Mouse (Mus musculus): ENCODE data around the gene Foxo6. TPM values are rescaled to one million over a fixed set of nuclear protein-coding genes. Genes with fewer than 3 reads are reported as not detected.
A peak's percentile ranks its signal among the peaks of the same experiment; 100 is the strongest.

Foxo6 gene
- polyA plus RNA-seq, 1 experiment from 2014 or later: 0.20 TPM

DNA sequence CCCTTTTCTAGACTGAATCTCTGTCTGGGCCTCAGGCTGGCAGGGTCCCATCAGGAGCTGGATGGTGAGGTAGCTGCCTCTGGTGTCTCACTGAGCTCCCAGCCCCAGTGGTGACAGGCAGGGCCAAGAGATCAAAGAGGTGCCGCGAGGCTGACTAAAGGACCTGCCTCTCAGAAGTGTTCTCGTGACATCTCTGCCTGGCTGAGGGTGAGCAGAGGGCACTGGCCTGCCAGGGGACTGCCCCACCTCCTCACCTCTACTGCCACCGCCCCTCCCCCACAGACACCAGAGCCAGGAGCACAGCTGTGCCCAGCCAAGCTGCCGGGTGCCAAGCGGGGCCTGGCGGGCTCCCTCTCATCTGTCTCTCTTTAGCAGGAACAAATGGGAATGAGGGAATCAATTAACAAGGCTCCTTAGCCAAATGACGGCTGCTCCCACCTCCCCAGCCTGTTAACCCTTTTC lies 38.3 kb downstream of the Foxo6 start:
- H3K9ac ChIP-seq (ENCODE audit: low read depth, low read length): 0 out of 2 replicates have a peak overlapping the region, but pooled peaks have one; percentile 23
- no peaks in the 10 kb centered on the region for H3K27me3 ChIP-seq (ENCODE audit: control insufficient read depth, insufficient read depth, low read length)
- WGBS: 4% methylated on average over 8 of the region's 8 CpGs
- ATAC-seq (ENCODE audit: low FRiP score) (peak; percentile 35; the same call in 1 of the 2 replicates), DNase-seq (ENCODE audit: low spot score) (peak; percentile 58)
- H3K4me1 ChIP-seq (replicated peaks; ENCODE audit: control insufficient read depth, insufficient read depth, low read length): peaks cover 20% of the 10 kb centered on the region
- H3K4me2 ChIP-seq (replicated peaks; ENCODE audit: low read depth, low read length): no peak overlapping the region; the same call in 1 of the 2 replicates
- H3K27ac ChIP-seq (ENCODE audit: low read depth, low read length): peak overlapping the region; percentile 67
- H3K36me3 ChIP-seq (ENCODE audit: control insufficient read depth, insufficient read depth, low read length): no peaks in the 10 kb centered on the region
- no peaks in the 10 kb centered on the region for H3K9me3 ChIP-seq (ENCODE audit: control insufficient read depth, low read length)
- H3K4me3 ChIP-seq (ENCODE audit: low read depth, low read length): no peak overlapping the region

- Histone ChIP-seq H3K4me2 (replicated peaks; ENCODE audit: low read depth, low read length) (no peak overlapping the region), H3K27me3 (ENCODE audit: control insufficient read depth, insufficient read depth, low read length) (no peaks in the 10 kb centered on the region), H3K27ac (ENCODE audit: low read depth, low read length) (no peak overlapping the region), H3K4me1 (replicated peaks; ENCODE audit: control insufficient read depth, insufficient read depth, low read length) (peaks cover 17% of the 10 kb centered on the region), H3K9me3 (ENCODE audit: control insufficient read depth, low read length) (no peaks in the 10 kb centered on the region), H3K4me3 (ENCODE audit: low read depth, low read length) (no peak overlapping the region), H3K9ac (ENCODE audit: low read depth, low read length) (no peak overlapping the region), H3K36me3 (ENCODE audit: control insufficient read depth, insufficient read depth, low read length) (no peaks in the 10 kb centered on the region)
- DNase-seq (ENCODE audit: low spot score) (no peak), ATAC-seq (ENCODE audit: low FRiP score) (no peak)
- 55% methylated on average over 5 of the region's 5 CpGs for WGBS
Observed at GRCm38 (mm10) chr4:120247412-120247811, 39.7 kb downstream of the Foxo6 start.

GRCm38 (mm10) chr4:120246086-120246485 lies 41.1 kb downstream of the Foxo6 start:
- ATAC-seq (ENCODE audit: low FRiP score) (no peak), DNase-seq (ENCODE audit: low spot score) (no peak)
- Histone ChIP-seq H3K9ac (ENCODE audit: low read depth, low read length) (no peak overlapping the region), H3K27me3 (ENCODE audit: control insufficient read depth, insufficient read depth, low read length) (no peaks in the 10 kb centered on the region), H3K27ac (ENCODE audit: low read depth, low read length) (no peak overlapping the region), H3K4me3 (ENCODE audit: low read depth, low read length) (no peak overlapping the region), H3K4me1 (replicated peaks; ENCODE audit: control insufficient read depth, insufficient read depth, low read length) (peaks cover 22% of the 10 kb centered on the region), H3K4me2 (replicated peaks; ENCODE audit: low read depth, low read length) (no peak overlapping the region), H3K36me3 (ENCODE audit: control insufficient read depth, insufficient read depth, low read length) (no peaks in the 10 kb centered on the region), H3K9me3 (ENCODE audit: control insufficient read depth, low read length) (no peaks in the 10 kb centered on the region)
- 92% methylated on average over 6 of the region's 6 CpGs for WGBS

GRCm38 (mm10) chr4:120242783-120243262 lies 44.3 kb downstream of the Foxo6 start:
- no peak overlapping the region for H3K4me3 ChIP-seq (ENCODE audit: low read depth, low read length)
- H3K4me2 ChIP-seq (replicated peaks; ENCODE audit: low read depth, low read length): peak overlapping the region; percentile 4; the same call in 1 of the 2 replicates
- H3K27me3 ChIP-seq (ENCODE audit: control insufficient read depth, insufficient read depth, low read length): no peaks in the 10 kb centered on the region
- DNase-seq (ENCODE audit: low spot score) (peak; percentile 64), ATAC-seq (ENCODE audit: low FRiP score) (peak; percentile 74)
- H3K9ac ChIP-seq (ENCODE audit: low read depth, low read length): no peak overlapping the region
- WGBS: 4% methylated on average over 10 of the region's 10 CpGs
- peak overlapping the region; percentile 31; the same call in 1 of the 2 replicates for H3K27ac ChIP-seq (ENCODE audit: low read depth, low read length)
- H3K36me3 ChIP-seq (ENCODE audit: control insufficient read depth, insufficient read depth, low read length): no peaks in the 10 kb centered on the region
- peaks cover 14% of the 10 kb centered on the region for H3K4me1 ChIP-seq (replicated peaks; ENCODE audit: control insufficient read depth, insufficient read depth, low read length)
- H3K9me3 ChIP-seq (ENCODE audit: control insufficient read depth, low read length): no peaks in the 10 kb centered on the region

GRCm38 (mm10) chr4:120241106-120241505 lies 46.0 kb downstream of the Foxo6 start:
- no peak overlapping the region for H3K9ac ChIP-seq (ENCODE audit: low read depth, low read length)
- 76% methylated on average over 3 of the region's 3 CpGs for WGBS

DNA sequence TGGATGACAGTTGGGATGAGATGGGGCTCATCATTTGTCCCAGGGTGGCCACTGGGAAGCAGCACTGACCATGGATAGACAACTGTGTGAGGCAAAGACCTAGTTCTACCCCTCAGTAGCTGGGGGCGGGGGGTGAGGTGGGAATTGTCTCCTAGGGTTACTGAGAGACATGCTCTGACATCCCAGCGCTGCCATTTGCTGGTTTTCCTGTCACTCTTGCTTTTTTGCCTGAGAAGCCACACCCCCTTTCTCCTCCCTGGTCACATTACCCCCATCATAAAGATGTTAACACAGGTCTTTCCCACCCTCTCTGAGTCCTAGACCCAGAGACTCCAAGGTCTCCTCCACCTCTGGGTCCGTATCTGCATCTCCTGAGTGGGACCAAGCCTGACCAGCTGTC lies 47.7 kb downstream of the Foxo6 start:
- Histone ChIP-seq H3K9me3 (ENCODE audit: control insufficient read depth, low read length) (no peaks in the 10 kb centered on the region), H3K36me3 (ENCODE audit: control insufficient read depth, insufficient read depth, low read length) (no peaks in the 10 kb centered on the region), H3K9ac (ENCODE audit: low read depth, low read length) (no peak overlapping the region), H3K4me1 (replicated peaks; ENCODE audit: control insufficient read depth, insufficient read depth, low read length) (peaks cover 14% of the 10 kb centered on the region), H3K27ac (ENCODE audit: low read depth, low read length) (no peak overlapping the region), H3K4me2 (replicated peaks; ENCODE audit: low read depth, low read length) (no peak overlapping the region), H3K27me3 (ENCODE audit: control insufficient read depth, insufficient read depth, low read length) (no peaks in the 10 kb centered on the region), H3K4me3 (ENCODE audit: low read depth, low read length) (no peak overlapping the region)
- DNase-seq (ENCODE audit: low spot score): no peak
- WGBS: 66% methylated on average over 3 of the region's 3 CpGs
- ATAC-seq (ENCODE audit: low FRiP score): no peak

More at GRCm38 (mm10) chr4:120241106-120241505, 46.0 kb downstream of the Foxo6 start:
- Histone ChIP-seq H3K4me3 (ENCODE audit: low read depth, low read length) (no peak overlapping the region), H3K4me2 (replicated peaks; ENCODE audit: low read depth, low read length) (no peak overlapping the region), H3K4me1 (replicated peaks; ENCODE audit: control insufficient read depth, insufficient read depth, low read length) (peaks cover 14% of the 10 kb centered on the region), H3K36me3 (ENCODE audit: control insufficient read depth, insufficient read depth, low read length) (no peaks in the 10 kb centered on the region), H3K9me3 (ENCODE audit: control insufficient read depth, low read length) (no peaks in the 10 kb centered on the region), H3K27ac (ENCODE audit: low read depth, low read length) (no peak overlapping the region), H3K27me3 (ENCODE audit: control insufficient read depth, insufficient read depth, low read length) (no peaks in the 10 kb centered on the region)
- ATAC-seq (ENCODE audit: low FRiP score) (no peak), DNase-seq (ENCODE audit: low spot score) (no peak)

DNA sequence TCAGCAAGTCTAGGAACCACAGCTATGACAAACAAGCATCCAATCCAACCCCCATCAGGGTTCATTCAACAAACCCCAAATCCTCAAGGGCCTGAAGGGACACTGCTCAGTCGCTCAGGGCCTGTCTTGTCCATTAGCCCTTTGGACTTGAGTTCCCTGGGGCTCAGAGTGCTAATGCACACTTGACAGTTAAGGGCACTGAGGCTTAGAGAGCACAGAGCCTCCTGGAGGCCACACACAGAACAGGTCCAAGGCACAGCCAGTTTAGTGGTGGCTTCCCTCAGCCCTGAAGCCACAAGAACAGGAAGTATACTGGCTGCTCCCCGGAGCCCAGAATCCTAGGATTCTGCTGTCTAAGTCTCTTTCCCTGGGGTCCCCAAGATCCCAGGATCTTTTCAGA lies 53.9 kb downstream of the Foxo6 start:
- Histone ChIP-seq H3K4me3 (ENCODE audit: low read depth, low read length) (no peak overlapping the region), H3K36me3 (ENCODE audit: control insufficient read depth, insufficient read depth, low read length) (no peaks in the 10 kb centered on the region), H3K4me2 (replicated peaks; ENCODE audit: low read depth, low read length) (no peak overlapping the region), H3K4me1 (replicated peaks; ENCODE audit: control insufficient read depth, insufficient read depth, low read length) (no peaks in the 10 kb centered on the region), H3K27me3 (ENCODE audit: control insufficient read depth, insufficient read depth, low read length) (no peaks in the 10 kb centered on the region), H3K9me3 (ENCODE audit: control insufficient read depth, low read length) (no peaks in the 10 kb centered on the region), H3K9ac (ENCODE audit: low read depth, low read length) (no peak overlapping the region), H3K27ac (ENCODE audit: low read depth, low read length) (no peak overlapping the region)
- no peak for ATAC-seq (ENCODE audit: low FRiP score)
- DNase-seq (ENCODE audit: low spot score): no peak
- 58% methylated on average over 2 of the region's 2 CpGs for WGBS

- no peak overlapping the region for H3K9ac ChIP-seq (ENCODE audit: low read depth, low read length)
- H3K27ac ChIP-seq (ENCODE audit: low read depth, low read length): no peak overlapping the region
- 84% methylated on average over 2 of the region's 2 CpGs for WGBS
- H3K4me1 ChIP-seq (replicated peaks; ENCODE audit: control insufficient read depth, insufficient read depth, low read length): no peaks in the 10 kb centered on the region
- ATAC-seq (ENCODE audit: low FRiP score) (no peak), DNase-seq (ENCODE audit: low spot score) (no peak)
- H3K36me3 ChIP-seq (ENCODE audit: control insufficient read depth, insufficient read depth, low read length): no peaks in the 10 kb centered on the region
- H3K4me3 ChIP-seq (ENCODE audit: low read depth, low read length): no peak overlapping the region
- H3K9me3 ChIP-seq (ENCODE audit: control insufficient read depth, low read length): no peaks in the 10 kb centered on the region
- no peaks in the 10 kb centered on the region for H3K27me3 ChIP-seq (ENCODE audit: control insufficient read depth, insufficient read depth, low read length)
- H3K4me2 ChIP-seq (replicated peaks; ENCODE audit: low read depth, low read length): no peak overlapping the region
Observed at GRCm38 (mm10) chr4:120232541-120232940, 54.6 kb downstream of the Foxo6 start.

DNA sequence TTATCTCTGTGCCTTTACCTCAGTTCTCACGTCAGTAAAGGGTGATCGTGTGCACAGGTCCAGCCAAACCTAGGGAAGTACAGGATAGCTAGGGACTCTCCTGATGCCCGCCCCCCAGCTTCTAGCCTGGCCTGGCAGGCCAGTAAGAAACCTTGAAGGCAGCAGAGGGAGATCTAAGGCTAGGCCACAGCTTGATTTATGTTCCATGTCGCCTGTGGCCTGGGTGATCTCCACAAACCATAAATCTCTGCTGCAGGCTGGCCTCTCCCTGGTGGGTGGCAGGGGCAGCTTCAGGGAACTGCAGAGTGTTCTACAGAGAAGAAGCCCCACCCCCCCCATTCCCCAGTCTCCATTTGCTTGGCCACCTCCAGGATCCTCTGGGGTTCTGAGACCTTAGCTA lies 55.2 kb downstream of the Foxo6 start:
- 65% methylated on average over 4 of the region's 4 CpGs for WGBS
- no peak for ATAC-seq (ENCODE audit: low FRiP score)

More for the DNA sequence above, 55.2 kb downstream of the Foxo6 start:
- no peaks in the 10 kb centered on the region for H3K27me3 ChIP-seq (ENCODE audit: control insufficient read depth, insufficient read depth, low read length)
- H3K36me3 ChIP-seq (ENCODE audit: control insufficient read depth, insufficient read depth, low read length): no peaks in the 10 kb centered on the region
- H3K27ac ChIP-seq (ENCODE audit: low read depth, low read length): no peak overlapping the region
- no peak overlapping the region for H3K4me3 ChIP-seq (ENCODE audit: low read depth, low read length)
- DNase-seq (ENCODE audit: low spot score): no peak
- no peak overlapping the region for H3K4me2 ChIP-seq (replicated peaks; ENCODE audit: low read depth, low read length)
- no peaks in the 10 kb centered on the region for H3K9me3 ChIP-seq (ENCODE audit: control insufficient read depth, low read length)
- no peaks in the 10 kb centered on the region for H3K4me1 ChIP-seq (replicated peaks; ENCODE audit: control insufficient read depth, insufficient read depth, low read length)
- no peak overlapping the region for H3K9ac ChIP-seq (ENCODE audit: low read depth, low read length)

Measured in hindbrain, embryonic 11.5 days (tissue).